In genomic region chr17:66586741-66587140, GRCm38 (mm10) we compare ENCODE assay signal across 22 mouse cellular contexts. TPM values are rescaled to one million over a fixed set of nuclear protein-coding genes. Genes with fewer than 3 reads are reported as not detected.
"Had no signal": no experiment of that assay in that cellular context is flagged by ENCODE, and none has a peak within 500 bp of the region (broad histone marks: within the 10 kb centered on the region; RNA-seq: fewer than 3 reads in every experiment).

No protein-coding gene starts in this region.

- H3K4me1 ChIP-seq: neural tube, embryonic 13.5 days; stomach, embryonic 15.5 days had no signal

- H3K4me3 ChIP-seq: neural tube, embryonic 13.5 days; neural tube, embryonic 15.5 days; stomach, embryonic 15.5 days had no signal

- DNase-seq: retina, postnatal 1 day; right cerebral cortex, adult 18-20 months; right cerebral cortex, postnatal 14 days; right cerebral cortex, postnatal 25 days; right cerebral cortex, postnatal 4 days; spleen, adult 18-20 months; thymus, adult 18-20 months; thymus, adult 2 months; thymus, postnatal 14 days; thymus, postnatal 25 days; thymus, postnatal 36 days; thymus, postnatal 4 days had no signal

- H3K9ac ChIP-seq: neural tube, embryonic 13.5 days; neural tube, embryonic 15.5 days; stomach, embryonic 15.5 days had no signal

- H3K9me3 ChIP-seq: neural tube, embryonic 13.5 days; neural tube, embryonic 15.5 days; stomach, embryonic 15.5 days had no signal

- H3K27me3 ChIP-seq: neural tube, embryonic 13.5 days; neural tube, embryonic 15.5 days; stomach, embryonic 15.5 days had no signal

- H3K36me3 ChIP-seq: neural tube, embryonic 13.5 days; neural tube, embryonic 15.5 days; stomach, embryonic 15.5 days had no signal

- H3K4me2 ChIP-seq: neural tube, embryonic 13.5 days; neural tube, embryonic 15.5 days; stomach, embryonic 15.5 days had no signal

- H3K27ac ChIP-seq: neural tube, embryonic 13.5 days; neural tube, embryonic 15.5 days; stomach, embryonic 15.5 days; stomach, postnatal 0 days had no signal

RNA-seq across cellular contexts. Expression of gene Themis3, which starts 7.7 kb away (rescaled TPM):
- total RNA-seq: neutrophil, adult 5-6 weeks had no signal
- polyA plus RNA-seq: neural tube, embryonic 13.5 days; neural tube, embryonic 14.5 days; neural tube, embryonic 15.5 days; spleen, adult 2 months; testis, adult 2 months; thymus, adult 2 months; thymus, postnatal 0 days; urinary bladder, adult 2 months had no signal
